Mouse (Mus musculus) lung, postnatal 0 days (tissue): Measurements from ENCODE around the gene Rora.

Experiments used
- CTCF ChIP-seq: IDR thresholded peaks from 2 replicates; pipeline ENCODE4 v1.5.1; 2016; ENCODE audit warnings: antibody characterized with exemption, mild to moderate bottlenecking
- EP300 ChIP-seq: IDR thresholded peaks from 2 replicates; pipeline ENCODE4 v1.6.1; 2016; ENCODE audit warnings: antibody characterized with exemption, mild to moderate bottlenecking, control low read depth

DNA sequence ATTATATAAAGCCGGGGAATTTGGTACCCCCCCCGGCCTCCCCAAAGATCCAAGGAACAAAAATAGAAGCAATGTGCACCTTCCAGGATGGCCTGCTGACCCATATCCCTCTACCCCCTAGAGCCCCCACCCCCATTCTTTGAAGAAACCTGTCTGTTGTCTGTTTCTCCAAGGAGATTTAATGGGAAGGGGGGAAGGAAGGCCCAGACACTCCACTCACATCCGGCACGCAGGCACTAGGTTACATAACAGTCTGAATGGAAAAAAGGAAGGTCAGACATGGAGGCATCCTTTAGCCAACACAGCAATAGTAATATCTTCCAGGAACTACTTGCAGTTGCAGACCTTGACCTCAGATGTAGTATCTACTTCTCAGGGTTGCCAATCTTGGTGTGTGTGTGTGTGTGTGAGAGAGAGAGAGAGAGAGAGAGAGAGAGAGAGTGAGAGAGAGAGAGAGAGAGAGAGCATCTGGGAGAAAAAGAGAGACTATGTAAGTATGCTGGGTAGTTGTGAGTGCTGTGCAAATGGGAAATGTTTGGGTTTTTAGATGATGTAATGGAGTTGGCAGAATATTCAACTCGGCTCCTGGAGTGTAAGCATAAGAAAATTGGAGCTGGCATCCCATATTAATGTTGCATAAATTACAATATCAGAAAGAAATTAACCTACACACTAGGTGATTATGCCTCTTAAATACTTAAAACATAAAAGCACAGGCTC, 2.6 kb downstream of the Rora start:
- TF ChIP-seq CTCF (no peak), EP300 (no peak)
